Mouse (Mus musculus) right cerebral cortex, postnatal 10 days (tissue): Measurements from ENCODE around the gene Tnfaip6.

Experiments used
- DNase-seq, 2 experiments: peaks; one replicate each; pipeline ENCODE4 v3.0.0; 2021; ENCODE audit warnings: low spot score in 2 of 2

Gene Tnfaip6

GRCm38 (mm10) chr2:52052335-52052734 lies 14.5 kb downstream of the Tnfaip6 start:
- no peak for DNase-seq

GRCm38 (mm10) chr2:52053502-52053901 lies 15.7 kb downstream of the Tnfaip6 start:
- no peak for DNase-seq

- DNase-seq, result no peak
Observed at GRCm38 (mm10) chr2:52055616-52056015, 17.8 kb downstream of the Tnfaip6 start.

GRCm38 (mm10) chr2:52057099-52057498 lies 19.3 kb downstream of the Tnfaip6 start:
- no peak for DNase-seq

- no peak for DNase-seq
Observed at GRCm38 (mm10) chr2:52057681-52058080, 19.9 kb downstream of the Tnfaip6 start.

- no peak for DNase-seq
Observed at GRCm38 (mm10) chr2:52068641-52069040, 30.8 kb downstream of the Tnfaip6 start.

- DNase-seq, result no peak
Observed at GRCm38 (mm10) chr2:52070816-52071215, 33.0 kb downstream of the Tnfaip6 start.

GRCm38 (mm10) chr2:52071241-52071991 lies 33.6 kb downstream of the Tnfaip6 start:
- no peak for DNase-seq

GRCm38 (mm10) chr2:52072065-52072490 lies 34.3 kb downstream of the Tnfaip6 start:
- no peak for DNase-seq

- DNase-seq, result peak; percentile 84 to 88
Observed at GRCm38 (mm10) chr2:52072491-52073140, 34.8 kb downstream of the Tnfaip6 start, which contains the start of gene Rif1. Rif1 (plus strand) TSS chr2:52072832.

GRCm38 (mm10) chr2:52073141-52073904 lies 35.5 kb downstream of the Tnfaip6 start:
- DNase-seq, result peak; percentile 24 to 36

- DNase-seq, result no peak
Observed at GRCm38 (mm10) chr2:52078666-52079065, 40.9 kb downstream of the Tnfaip6 start.

- no peak for DNase-seq
Observed at GRCm38 (mm10) chr2:52084013-52084412, 46.2 kb downstream of the Tnfaip6 start.

GRCm38 (mm10) chr2:52084571-52084970 lies 46.8 kb downstream of the Tnfaip6 start:
- DNase-seq, result no peak
